Mouse (Mus musculus): ENCODE data around the gene Crybb3. TPM values are rescaled to one million over a fixed set of nuclear protein-coding genes. Genes with fewer than 3 reads are reported as not detected.
A peak's percentile ranks its signal among the peaks of the same experiment; 100 is the strongest.

Crybb3 gene
- polyA plus RNA-seq, 1 experiment from 2014 or later: 0.15 TPM

DNA sequence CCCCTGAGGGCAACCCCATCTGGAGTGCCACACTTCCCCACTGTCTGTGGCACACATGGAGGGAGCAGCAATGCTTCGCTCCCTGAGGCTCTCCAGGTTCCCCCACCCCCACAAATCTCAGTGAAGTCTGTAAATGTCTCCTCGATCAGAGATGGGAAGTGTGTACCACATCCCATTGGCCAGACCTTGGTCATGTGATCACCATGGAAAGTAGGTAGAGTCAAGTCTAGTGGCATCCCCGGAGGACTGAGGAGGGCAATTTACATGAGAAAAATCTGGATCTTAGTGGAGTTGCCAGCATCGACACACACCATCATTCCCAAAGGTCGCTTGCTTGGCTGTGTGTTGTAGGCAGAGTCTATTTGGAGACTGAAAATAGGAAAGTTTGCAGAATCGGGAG is 42.8 kb downstream of the Crybb3 start:
- Histone ChIP-seq H3K27ac (ENCODE audit: low read depth) (no peak overlapping the region), H3K9ac (replicated peaks) (no peak overlapping the region), H3K36me3 (replicated peaks; ENCODE audit: insufficient read depth, low read length) (no peaks in the 10 kb centered on the region), H3K4me3 (ENCODE audit: low read depth, low read length) (no peak overlapping the region), H3K27me3 (ENCODE audit: insufficient read depth, low read length) (no peaks in the 10 kb centered on the region), H3K4me1 (ENCODE audit: insufficient read depth) (peaks cover 13% of the 10 kb centered on the region), H3K9me3 (ENCODE audit: low read length) (no peaks in the 10 kb centered on the region), H3K4me2 (ENCODE audit: low read depth, low read length) (no peak overlapping the region)
- ATAC-seq (no peak), DNase-seq (no peak)
- 79% methylated on average over 6 of the region's 6 CpGs for WGBS (ENCODE audit: insufficient replicate concordance)
- TF ChIP-seq EP300 (IDR thresholded peaks at IDR 0.05; ENCODE audit: low read depth): no peak
- no peak for TF ChIP-seq CTCF (IDR thresholded peaks at IDR 0.05; ENCODE audit: low read depth)

- ATAC-seq: peak; percentile 77
Measured at GRCm38 (mm10) chr5:113035094-113036047, 46.0 kb downstream of the Crybb3 start.

GRCm38 (mm10) chr5:113031201-113031754 is 50.1 kb downstream of the Crybb3 start:
- ATAC-seq (no peak), DNase-seq (no peak)
- H3K36me3 ChIP-seq (replicated peaks; ENCODE audit: insufficient read depth, low read length): no peaks in the 10 kb centered on the region
- no peak overlapping the region for H3K27ac ChIP-seq (ENCODE audit: low read depth)
- no peaks in the 10 kb centered on the region for H3K27me3 ChIP-seq (ENCODE audit: insufficient read depth, low read length)
- no peaks in the 10 kb centered on the region for H3K9me3 ChIP-seq (ENCODE audit: low read length)
- no peak overlapping the region for H3K4me3 ChIP-seq (ENCODE audit: low read depth, low read length)
- no peak for TF ChIP-seq CTCF (IDR thresholded peaks at IDR 0.05; ENCODE audit: low read depth)
- no peak for TF ChIP-seq EP300 (IDR thresholded peaks at IDR 0.05; ENCODE audit: low read depth)
- 65% methylated on average over 15 of the region's 15 CpGs for WGBS (ENCODE audit: insufficient replicate concordance)
- no peak overlapping the region for H3K4me2 ChIP-seq (ENCODE audit: low read depth, low read length)
- H3K4me1 ChIP-seq (ENCODE audit: insufficient read depth): peaks cover 13% of the 10 kb centered on the region
- no peak overlapping the region for H3K9ac ChIP-seq (replicated peaks)

More at GRCm38 (mm10) chr5:113035094-113036047, 46.0 kb downstream of the Crybb3 start:
- Histone ChIP-seq H3K4me3 (ENCODE audit: low read depth, low read length) (no peak overlapping the region), H3K36me3 (replicated peaks; ENCODE audit: insufficient read depth, low read length) (no peaks in the 10 kb centered on the region), H3K27ac (ENCODE audit: low read depth) (no peak overlapping the region), H3K27me3 (ENCODE audit: insufficient read depth, low read length) (no peaks in the 10 kb centered on the region), H3K9me3 (ENCODE audit: low read length) (no peaks in the 10 kb centered on the region), H3K4me2 (ENCODE audit: low read depth, low read length) (peak overlapping the region; percentile 36; the same call in 1 of the 2 replicates), H3K4me1 (ENCODE audit: insufficient read depth) (peaks cover 13% of the 10 kb centered on the region), H3K9ac (replicated peaks) (no peak overlapping the region)
- TF ChIP-seq CTCF (IDR thresholded peaks at IDR 0.05; ENCODE audit: low read depth) (no peak), EP300 (IDR thresholded peaks at IDR 0.05; ENCODE audit: low read depth) (no peak)
- WGBS (ENCODE audit: insufficient replicate concordance): 33% methylated on average over 10 of the region's 10 CpGs
- DNase-seq: peak; percentile 25

- no peak for DNase-seq
- Histone ChIP-seq H3K4me1 (ENCODE audit: insufficient read depth) (peaks cover 4% of the 10 kb centered on the region), H3K9ac (replicated peaks) (no peak overlapping the region), H3K36me3 (replicated peaks; ENCODE audit: insufficient read depth, low read length) (no peaks in the 10 kb centered on the region), H3K27ac (ENCODE audit: low read depth) (no peak overlapping the region), H3K9me3 (ENCODE audit: low read length) (no peaks in the 10 kb centered on the region), H3K4me3 (ENCODE audit: low read depth, low read length) (no peak overlapping the region), H3K27me3 (ENCODE audit: insufficient read depth, low read length) (no peaks in the 10 kb centered on the region), H3K4me2 (ENCODE audit: low read depth, low read length) (no peak overlapping the region)
- ATAC-seq: no peak
- WGBS (ENCODE audit: insufficient replicate concordance): 57% methylated on average over 3 of the region's 3 CpGs
- TF ChIP-seq CTCF (IDR thresholded peaks at IDR 0.05; ENCODE audit: low read depth) (no peak), EP300 (IDR thresholded peaks at IDR 0.05; ENCODE audit: low read depth) (no peak)
Measured at GRCm38 (mm10) chr5:113030082-113030481, 51.3 kb downstream of the Crybb3 start.

DNA sequence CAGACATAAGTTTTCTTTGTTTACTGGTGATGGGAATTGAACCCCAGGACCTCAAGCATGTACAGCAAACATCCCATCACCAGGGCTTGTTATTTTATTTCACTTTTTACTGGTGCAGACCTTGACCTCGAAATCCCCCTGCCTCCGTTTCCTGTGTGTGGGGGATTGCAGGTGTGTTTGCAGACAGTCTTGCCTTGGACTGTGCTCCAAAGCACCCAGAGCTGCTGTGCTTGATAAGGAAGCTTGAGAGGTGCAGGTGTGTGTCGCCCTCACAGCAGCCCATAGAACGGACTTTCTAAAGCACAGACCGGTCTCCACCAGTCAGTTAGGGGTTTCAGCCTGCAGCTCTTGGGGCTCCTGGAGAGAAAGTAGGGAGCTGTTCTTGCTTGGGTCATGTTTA is 54.7 kb downstream of the Crybb3 start:
- Histone ChIP-seq H3K4me2 (ENCODE audit: low read depth, low read length) (no peak overlapping the region), H3K9me3 (ENCODE audit: low read length) (no peaks in the 10 kb centered on the region), H3K4me1 (ENCODE audit: insufficient read depth) (peaks cover 4% of the 10 kb centered on the region; the same call in 1 of the 2 replicates), H3K4me3 (ENCODE audit: low read depth, low read length) (no peak overlapping the region), H3K9ac (replicated peaks) (no peak overlapping the region), H3K27ac (ENCODE audit: low read depth) (no peak overlapping the region), H3K36me3 (replicated peaks; ENCODE audit: insufficient read depth, low read length) (no peaks in the 10 kb centered on the region), H3K27me3 (ENCODE audit: insufficient read depth, low read length) (no peaks in the 10 kb centered on the region)
- no peak for TF ChIP-seq CTCF (IDR thresholded peaks at IDR 0.05; ENCODE audit: low read depth)
- TF ChIP-seq EP300 (IDR thresholded peaks at IDR 0.05; ENCODE audit: low read depth): no peak
- 54% methylated on average over 5 of the region's 5 CpGs for WGBS (ENCODE audit: insufficient replicate concordance)
- DNase-seq (no peak), ATAC-seq (no peak)

Other genes starting within 250 kb of the Crybb3 start
- gene Myo18b, start 185.2 kb downstream of the Crybb3 start, polyA plus RNA-seq (2015; fragmentation: Nextera tagmentation; extraction: Ambion mirVana): 0.15 TPM in 1 of 2 replicates, not detected in the other
- gene Grk3, start 65.8 kb downstream of the Crybb3 start, polyA plus RNA-seq (2015; fragmentation: Nextera tagmentation; extraction: Ambion mirVana): 1.9 and 2.1 TPM in 2 replicates
- not detected in 2 replicates for gene Crybb2, start 11.5 kb downstream of the Crybb3 start, polyA plus RNA-seq (2015; fragmentation: Nextera tagmentation; extraction: Ambion mirVana)
- 2.7 and 3.1 TPM in 2 replicates for gene 2900026A02Rik, start 139.7 kb upstream of the Crybb3 start, polyA plus RNA-seq (2015; fragmentation: Nextera tagmentation; extraction: Ambion mirVana)
- not detected in 2 replicates for gene Tmem211, start 145.3 kb upstream of the Crybb3 start, polyA plus RNA-seq (2015; fragmentation: Nextera tagmentation; extraction: Ambion mirVana)
- gene Sgsm1, start 229.2 kb upstream of the Crybb3 start, polyA plus RNA-seq (2015; fragmentation: Nextera tagmentation; extraction: Ambion mirVana): 0.45 and 0.49 TPM in 2 replicates

Data from liver, postnatal 0 days (tissue).